Mouse (Mus musculus): ENCODE results near the gene Recql. TPM values are rescaled to one million over a fixed set of nuclear protein-coding genes. Genes with fewer than 3 reads are reported as not detected.

Recql gene
- total RNA-seq, 1 experiment from 2014 or later: 46.6 TPM

Other genes starting within 250 kb of the Recql start
- gene Slco1a6, start 178.6 kb downstream of the Recql start, total RNA-seq (2017): not detected in 2 replicates
- gene Iapp, start 88.7 kb downstream of the Recql start, total RNA-seq (2017): not detected in 2 replicates
- gene Slco1a5, start 64.1 kb downstream of the Recql start, total RNA-seq (2017): not detected in 2 replicates
- 14.7 and 21.6 TPM in 2 replicates for gene Pyroxd1, start 41.4 kb downstream of the Recql start, total RNA-seq (2017)
- 34.6 and 39.5 TPM in 2 replicates for gene Golt1b, start 134 bp upstream of the Recql start, total RNA-seq (2017)
- gene Spx, start 26.4 kb upstream of the Recql start, total RNA-seq (2017): not detected in 2 replicates
- not detected in 2 replicates for gene Gys2, start 86.0 kb upstream of the Recql start, total RNA-seq (2017)
- 6.3 and 10.7 TPM in 2 replicates for gene Ldhb, start 120.9 kb upstream of the Recql start, total RNA-seq (2017)
- not detected in 2 replicates for gene Kcnj8, start 184.5 kb upstream of the Recql start, total RNA-seq (2017)

Measured in common myeloid progenitor, adult 5-6 weeks (primary cell).